Mouse (Mus musculus) Patski (cell line): ENCODE measurements around the gene Rtbdn. TPM values are rescaled to one million over a fixed set of nuclear protein-coding genes. Genes with fewer than 3 reads are reported as not detected.

Source experiments
- ATAC-seq: fragments of 100-300 bp; one replicate; pipeline ENCODE4 v1.8.0; 2021
- CTCF ChIA-PET: fragments of 350-600 bp; sonication (Branson Sonifier 250); formaldehyde crosslinking; loops from one replicate; lab custom pipeline; 2022; ENCODE audit warnings: inconsistent platforms; lab: Charles Lee
- POLR2A ChIA-PET: fragments of 350-600 bp; sonication (Branson Sonifier 250); formaldehyde crosslinking; loops from one replicate; lab custom pipeline; 2022; ENCODE audit warnings: antibody characterized with exemption, inconsistent platforms; lab: Charles Lee
- DNase-seq: peaks from one replicate; pipeline ENCODE4 v3.0.0-alpha.2; 2011; ENCODE audit warnings: low read depth, low spot score
- H3K27me3 ChIP-seq: fragments of 371-371 bp; one replicate; pipeline ENCODE4 v1.5.1; 2021
- CTCF ChIP-seq: fragments of 100-300 bp; IDR thresholded peaks from one replicate; pipeline ENCODE4 v1.5.1; 2021
- in situ Hi-C: fragments of 300-500 bp; cut with MboI; formaldehyde crosslinking; loops from 3 replicates; pipeline ENCODE4 v1.11.1; 2018; ENCODE audit warnings: low pct_unique_long_range_greater_than_20kb, mixed read lengths
- polyA plus RNA-seq: library from polyadenylated mRNA; unstranded; gene quantifications from one replicate; pipeline ENCODE4 v1.2.3, GENCODE M21; 2021

The Rtbdn gene
- polyA plus RNA-seq, 1 experiment from 2014 or later, result 0.22 TPM

DNA sequence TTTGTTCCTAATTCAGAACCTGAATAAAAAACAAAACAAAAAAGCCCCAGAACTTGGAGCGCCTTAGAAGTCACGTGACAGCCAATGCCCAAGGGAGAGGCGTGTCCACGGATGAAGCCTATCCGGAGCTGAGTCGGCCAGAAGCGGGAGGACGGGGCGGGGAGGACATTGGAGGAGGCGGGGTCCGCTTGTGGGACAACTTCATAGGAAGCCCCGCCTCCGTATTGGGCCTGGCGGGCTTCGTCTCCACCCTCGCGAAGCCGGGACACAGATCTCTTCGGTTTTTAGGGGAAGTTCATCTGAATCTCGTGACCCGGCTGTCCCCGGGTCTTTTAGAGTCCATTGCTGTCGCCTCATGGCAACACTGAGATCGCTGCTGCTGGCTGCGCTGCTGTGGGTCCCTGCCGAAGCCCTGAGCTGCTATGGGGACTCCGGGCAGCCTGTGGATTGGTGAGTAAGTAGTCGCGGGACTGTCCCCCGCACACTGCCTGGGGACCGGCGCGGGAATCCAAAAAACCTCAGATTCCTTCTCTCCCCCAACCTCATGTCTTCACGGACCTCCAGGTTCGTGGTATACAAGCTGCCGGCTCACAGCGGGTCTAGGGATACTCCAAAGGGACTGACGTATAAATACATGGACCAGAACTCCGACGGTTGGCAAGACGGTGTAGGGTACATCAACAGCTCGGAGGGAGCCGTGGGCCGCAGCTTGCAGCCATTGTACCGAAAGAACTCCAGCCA lies 38.2 kb upstream of the Rtbdn start, which contains the start of gene Dnase2a:
Gene Dnase2a (plus strand): TSS at position 140 of the 741 bp plus-strand sequence.
- no peaks in the 10 kb centered on the region for H3K27me3 ChIP-seq
- CTCF ChIA-PET, result interaction anchor here (1.1 to 1.4 kb wide), 2 partner anchors 15 to 81 kb away, joined by 4 to 5 read pairs; partner anchors contain the start of gene Gcdh
- in situ Hi-C loops, result no loop called here
- TF ChIP-seq CTCF, result no peak
- DNase-seq (peak; percentile 60), ATAC-seq (peak; percentile 85)
- POLR2A ChIA-PET, result no interaction called here

DNA sequence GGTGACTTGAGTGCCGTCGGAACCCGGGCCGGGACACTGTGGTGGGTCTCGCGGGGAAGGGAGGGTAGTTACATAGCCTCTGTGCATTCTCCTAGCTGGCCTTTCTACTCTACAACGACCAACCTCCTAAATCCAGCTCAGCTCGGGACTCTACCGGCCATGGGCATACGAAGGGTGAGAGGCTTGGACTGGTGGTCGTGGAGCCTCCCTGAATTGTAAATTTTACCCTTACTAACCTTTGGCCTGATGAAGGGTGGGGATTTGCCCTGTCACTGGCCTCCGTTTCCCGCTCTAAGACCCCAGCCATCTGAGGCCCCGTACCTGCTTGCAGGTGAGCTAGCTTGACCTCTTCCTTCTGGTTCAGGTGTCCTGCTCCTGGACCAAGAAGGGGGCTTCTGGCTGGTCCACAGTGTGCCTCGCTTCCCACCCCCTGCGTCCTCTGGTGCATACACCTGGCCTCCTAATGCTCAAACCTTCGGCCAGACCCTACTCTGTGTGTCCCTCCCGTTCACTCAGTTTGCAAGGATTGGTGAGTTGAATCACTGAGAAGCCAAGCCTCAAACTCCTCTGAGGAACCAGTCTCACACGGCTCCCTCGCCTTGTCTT lies 37.5 kb upstream of the Rtbdn start:
- in situ Hi-C loops, result no loop called here
- POLR2A ChIA-PET, result interaction anchor here (0.6 to 0.7 kb wide), 2 partner anchors 81 to 1205 kb away, joined by 4 to 5 read pairs; no protein-coding TSS in a partner anchor
- TF ChIP-seq CTCF, result no peak
- H3K27me3 ChIP-seq, result no peaks in the 10 kb centered on the region
- CTCF ChIA-PET, result interaction anchor here (0.6 kb wide), 1 partner anchor 27 kb away, joined by 3 read pairs; no protein-coding TSS in a partner anchor
- ATAC-seq, result no peak
- DNase-seq, result no peak

- POLR2A ChIA-PET, result interaction anchor here (0.6 to 0.7 kb wide), 2 partner anchors 80 to 1206 kb away, joined by 4 to 5 read pairs; no protein-coding TSS in a partner anchor
- TF ChIP-seq CTCF, result no peak
- ATAC-seq (no peak), DNase-seq (no peak)
- H3K27me3 ChIP-seq, result no peaks in the 10 kb centered on the region
- in situ Hi-C loops, result no loop called here
- CTCF ChIA-PET, result interaction anchor here (0.6 kb wide), 1 partner anchor 28 kb away, joined by 3 read pairs; no protein-coding TSS in a partner anchor
These were observed 36.8 kb upstream of the Rtbdn start for GRCm38 (mm10) chr8:84909949-84910348.

DNA sequence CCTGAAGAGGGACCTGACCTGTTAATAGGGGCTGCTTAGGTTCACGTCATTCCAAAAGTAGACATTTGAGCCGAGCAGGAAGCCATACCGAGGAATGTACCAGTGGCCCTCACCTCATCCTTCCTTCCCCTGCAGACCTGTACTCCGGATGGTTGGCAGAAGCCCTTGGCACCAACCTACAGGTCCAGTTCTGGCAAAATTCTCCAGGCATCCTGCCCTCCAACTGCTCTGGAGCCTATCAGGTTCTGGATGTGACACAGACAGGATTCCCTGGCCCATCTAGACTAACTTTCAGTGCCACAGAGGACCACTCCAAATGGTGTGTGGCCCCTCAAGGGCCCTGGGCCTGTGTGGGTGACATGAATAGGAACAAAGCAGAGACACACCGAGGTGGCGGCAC lies 36.2 kb upstream of the Rtbdn start:
- no peaks in the 10 kb centered on the region for H3K27me3 ChIP-seq
- CTCF ChIA-PET, result no interaction called here
- POLR2A ChIA-PET, result no interaction called here
- no peak for TF ChIP-seq CTCF
- in situ Hi-C loops, result no loop called here
- ATAC-seq (no peak), DNase-seq (no peak)

- TF ChIP-seq CTCF, result no peak
- in situ Hi-C loops, result no loop called here
- no peak for ATAC-seq
- peaks cover 3% of the 10 kb centered on the region for H3K27me3 ChIP-seq
- CTCF ChIA-PET, result no interaction called here
- no peak for DNase-seq
- POLR2A ChIA-PET, result no interaction called here
These were observed 34.9 kb upstream of the Rtbdn start for GRCm38 (mm10) chr8:84911854-84912253.

- CTCF ChIA-PET, result no interaction called here
- peaks cover 9% of the 10 kb centered on the region for H3K27me3 ChIP-seq
- no peak for ATAC-seq
- POLR2A ChIA-PET, result no interaction called here
- DNase-seq, result no peak
- TF ChIP-seq CTCF, result no peak
- in situ Hi-C loops, result no loop called here
These were observed 34.4 kb upstream of the Rtbdn start for GRCm38 (mm10) chr8:84912391-84912790.

- ChIA-PET POLR2A (no interaction called here), CTCF (no interaction called here)
- DNase-seq, result no peak
- no peak for TF ChIP-seq CTCF
- no peak for ATAC-seq
- peaks cover 12% of the 10 kb centered on the region for H3K27me3 ChIP-seq
- in situ Hi-C loops, result no loop called here
These were observed 33.8 kb upstream of the Rtbdn start for GRCm38 (mm10) chr8:84912895-84913501.

DNA sequence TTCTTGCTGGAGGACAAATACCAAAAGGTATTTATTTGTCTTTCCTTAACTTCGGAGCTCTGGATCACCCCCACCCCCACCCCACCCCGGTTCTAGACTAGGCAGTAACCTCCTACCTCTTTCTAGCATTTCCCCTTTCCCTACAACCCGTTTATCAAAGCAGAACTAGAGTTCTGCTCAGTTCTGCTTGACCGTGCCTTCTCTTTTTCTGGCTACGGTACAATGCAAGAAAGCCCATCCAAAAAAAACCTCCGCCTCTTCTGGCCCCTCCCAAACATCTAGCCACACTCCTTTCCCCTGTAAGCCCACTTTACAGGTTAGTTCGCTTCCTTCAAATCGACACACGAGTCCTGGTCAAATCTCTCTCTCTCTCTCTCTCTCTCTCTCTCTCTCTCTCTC lies 33.3 kb upstream of the Rtbdn start:
- in situ Hi-C loops, result no loop called here
- ChIA-PET POLR2A (no interaction called here), CTCF (no interaction called here)
- DNase-seq, result no peak
- peaks cover 12% of the 10 kb centered on the region for H3K27me3 ChIP-seq
- TF ChIP-seq CTCF, result no peak
- no peak for ATAC-seq

- in situ Hi-C loops, result no loop called here
- peaks cover 12% of the 10 kb centered on the region for H3K27me3 ChIP-seq
These were observed 32.8 kb upstream of the Rtbdn start for GRCm38 (mm10) chr8:84913960-84914359.

DNA sequence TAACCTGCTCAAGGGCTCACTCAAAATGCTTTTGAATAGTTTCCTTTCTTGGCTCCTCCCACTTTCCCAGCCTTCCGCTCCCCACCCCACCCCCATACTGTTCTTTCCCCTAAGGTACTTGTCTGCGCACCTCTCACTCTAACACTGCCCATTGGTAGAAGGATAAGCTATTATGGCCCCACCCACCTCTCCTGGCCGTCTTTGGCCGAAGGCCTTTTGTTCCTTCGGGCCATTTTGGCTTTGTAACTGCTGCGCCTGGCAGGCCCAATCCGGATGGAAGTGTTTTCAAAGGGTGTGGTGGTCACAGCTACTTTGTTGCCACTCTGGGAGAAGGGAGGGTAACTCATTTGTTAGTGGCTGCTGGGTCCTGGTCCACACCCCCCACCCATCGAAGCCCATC lies 31.5 kb upstream of the Rtbdn start:
- CTCF ChIA-PET, result interaction anchor here (1.0 to 1.5 kb wide), 2 partner anchors 13 to 44 kb away, joined by 3 read pairs; no protein-coding TSS in a partner anchor
- in situ Hi-C loops, result no loop called here
- POLR2A ChIA-PET, result no interaction called here
- peaks cover 12% of the 10 kb centered on the region for H3K27me3 ChIP-seq
- TF ChIP-seq CTCF, result no peak
- ATAC-seq (no peak), DNase-seq (no peak)

More at GRCm38 (mm10) chr8:84913960-84914359, 32.8 kb upstream of the Rtbdn start:
- no peak for TF ChIP-seq CTCF
- peak; percentile 34 for ATAC-seq
- POLR2A ChIA-PET, result no interaction called here
- DNase-seq, result no peak
- CTCF ChIA-PET, result no interaction called here
